Mouse (Mus musculus): Measurements from ENCODE around the gene Tubb2a. TPM values are rescaled to one million over a fixed set of nuclear protein-coding genes. Genes with fewer than 3 reads are reported as not detected.

The Tubb2a gene
- total RNA-seq, 2 experiments from 2014 or later: 1,056 to 1,125 TPM

GRCm38 (mm10) chr13:34057252-34057651 is 20.6 kb downstream of the Tubb2a start:
- intact Hi-C loops (cut with DNase I): no loop called here

GRCm38 (mm10) chr13:34054983-34055382 is 22.8 kb downstream of the Tubb2a start:
- intact Hi-C loops (cut with DNase I): no loop called here
- DNase-seq (ENCODE audit: low spot score in 2 of 2): no peak

More at GRCm38 (mm10) chr13:34057252-34057651, 20.6 kb downstream of the Tubb2a start:
- no peak for DNase-seq (ENCODE audit: low spot score in 2 of 2)

DNA sequence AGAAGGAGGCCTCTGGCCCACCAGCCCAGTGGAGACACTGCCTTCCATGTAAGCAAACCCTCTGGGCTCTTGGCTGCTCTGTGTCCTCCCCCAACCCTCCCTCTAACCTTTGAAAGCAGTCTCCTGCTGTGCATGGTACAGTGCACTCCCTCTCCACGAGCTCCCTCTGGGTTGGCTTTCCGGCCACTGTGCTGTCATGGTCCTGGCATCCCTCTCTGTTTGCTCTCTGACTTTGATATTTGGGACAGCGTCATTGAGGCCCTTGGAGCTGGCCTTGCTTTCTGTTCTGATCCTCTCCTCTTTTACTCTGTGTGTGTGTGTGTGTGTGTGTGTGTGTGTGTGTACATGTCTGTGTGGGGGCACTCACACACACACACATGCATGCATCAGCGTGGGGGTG is 23.4 kb downstream of the Tubb2a start:
- intact Hi-C loops (cut with DNase I): no loop called here
- no peak for DNase-seq (ENCODE audit: low spot score in 2 of 2)

GRCm38 (mm10) chr13:34053673-34054282 is 24.0 kb downstream of the Tubb2a start:
- no peak for DNase-seq (ENCODE audit: low spot score in 2 of 2)
- intact Hi-C loops (cut with DNase I): no loop called here

- intact Hi-C loops (cut with DNase I): no loop called here
- no peak for DNase-seq (ENCODE audit: low spot score in 2 of 2)
Observed at GRCm38 (mm10) chr13:34051692-34052091, 26.1 kb downstream of the Tubb2a start.

DNA sequence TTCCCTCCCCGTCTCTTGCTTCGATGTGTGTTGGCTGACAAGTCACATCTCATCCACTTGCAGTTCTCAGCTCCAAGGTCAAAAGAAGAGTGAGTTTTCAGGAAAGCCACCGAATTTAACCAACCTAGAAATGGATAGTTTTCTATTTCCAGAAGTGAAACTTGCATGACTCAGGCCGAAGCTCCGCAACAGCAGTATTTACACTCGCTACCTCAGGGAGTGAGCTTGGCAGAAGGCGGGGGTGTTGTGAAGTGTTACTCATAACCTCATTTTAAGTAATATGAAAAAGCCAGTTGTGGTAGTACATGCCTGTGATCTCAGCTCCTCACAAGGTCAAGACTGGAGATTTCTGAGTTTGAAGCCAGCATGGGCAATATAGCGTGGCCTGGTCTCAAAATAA is 27.3 kb downstream of the Tubb2a start:
- DNase-seq (ENCODE audit: low spot score in 2 of 2): peak; percentile 54 to 89
- intact Hi-C loops (cut with DNase I): no loop called here

DNA sequence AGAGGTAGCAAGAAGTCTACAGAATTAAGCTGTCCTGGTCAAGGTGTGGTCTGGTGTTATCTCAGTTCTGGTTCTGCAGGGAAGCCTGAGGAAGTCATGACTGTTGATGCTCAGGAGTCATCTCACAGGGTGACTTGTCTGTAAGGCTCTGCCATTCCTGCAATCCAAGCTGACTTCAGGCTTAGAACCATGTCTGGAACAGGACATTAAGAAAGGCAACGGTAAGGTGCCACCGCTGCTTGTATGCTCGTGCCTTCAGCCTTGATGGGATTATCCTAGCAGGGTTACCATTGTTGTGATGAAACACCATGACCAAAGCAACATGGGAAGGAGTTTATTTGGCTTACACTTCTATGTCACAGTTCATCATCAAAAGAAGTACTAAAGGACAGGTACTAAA is 30.3 kb downstream of the Tubb2a start:
- no peak for DNase-seq (ENCODE audit: low spot score in 2 of 2)
- intact Hi-C loops (cut with DNase I): loop anchor here (5.0 to 10.0 kb wide), 3 partner anchors 297 to 817 kb away; partner anchors contain the start of gene Slc22a23

DNA sequence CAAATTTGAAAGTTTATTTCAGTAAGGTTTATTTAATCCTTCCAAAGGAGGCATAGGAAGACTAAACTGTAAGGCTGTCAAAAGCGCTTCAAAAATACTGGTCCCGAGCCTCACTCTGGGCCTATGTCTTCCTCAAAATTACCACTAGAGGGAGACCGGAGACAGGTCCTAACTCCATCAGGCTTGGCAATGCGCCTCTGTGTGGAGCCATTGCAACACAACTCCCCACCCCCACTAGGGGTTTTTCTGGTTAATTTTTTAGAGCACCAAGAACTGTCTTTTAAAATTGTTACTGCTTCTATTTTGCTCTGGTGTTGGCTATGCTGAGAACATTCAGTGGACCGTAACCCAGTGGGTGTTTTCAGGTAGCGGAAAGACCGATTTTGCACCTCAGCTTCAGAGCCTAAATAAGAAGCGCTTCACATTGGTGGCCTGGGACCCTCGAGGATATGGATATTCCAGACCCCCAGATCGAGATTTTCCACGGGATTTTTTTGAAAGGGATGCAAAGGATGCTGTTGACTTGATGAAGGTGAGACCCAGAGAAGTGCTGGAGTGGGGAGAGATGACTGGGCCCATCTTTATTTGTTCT is 31.3 kb downstream of the Tubb2a start:
- intact Hi-C loops (cut with DNase I): loop anchor here (1.0 to 10.0 kb wide), 4 partner anchors 109 to 818 kb away; partner anchors contain the start of gene Slc22a23
- peak; percentile 84 to 90 for DNase-seq (ENCODE audit: low spot score in 2 of 2)

DNA sequence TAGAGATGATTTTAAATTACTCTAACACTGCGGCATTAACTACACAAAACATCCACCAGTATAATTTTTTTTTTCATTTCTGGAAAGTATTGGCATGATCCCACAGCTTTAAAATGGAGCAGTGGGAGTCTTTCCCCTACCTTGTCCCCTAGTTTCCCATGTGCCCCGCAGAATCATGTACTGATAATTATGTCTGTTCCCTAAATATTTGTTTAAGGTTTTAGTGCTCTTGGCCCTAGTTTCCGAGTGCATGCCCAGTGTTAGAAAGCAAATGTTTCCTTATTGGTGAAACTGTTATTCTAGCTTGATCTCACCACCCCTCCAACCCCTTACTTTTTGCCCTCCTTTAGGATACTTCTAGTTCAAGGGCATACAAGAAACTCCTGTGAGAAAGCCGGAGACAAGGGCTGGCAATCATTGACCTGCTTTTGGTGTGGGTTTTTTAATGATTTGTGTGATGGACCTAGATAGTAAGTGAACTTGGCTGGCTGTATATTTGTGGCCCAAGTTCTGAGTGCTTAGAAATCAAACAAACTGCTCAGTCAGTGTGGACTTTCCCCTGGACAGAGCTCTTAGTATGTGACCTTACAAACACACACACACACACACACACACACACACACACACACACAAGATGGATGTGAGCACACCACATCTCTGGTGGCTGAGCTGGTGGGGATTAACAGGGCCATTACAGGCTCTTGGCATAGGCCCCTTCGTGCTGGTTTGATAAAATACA is 32.1 kb downstream of the Tubb2a start:
- intact Hi-C loops (cut with DNase I): loop anchor here (1.0 to 10.0 kb wide), 4 partner anchors 110 to 819 kb away; partner anchors contain the start of gene Slc22a23
- DNase-seq (ENCODE audit: low spot score in 2 of 2): no peak

DNA sequence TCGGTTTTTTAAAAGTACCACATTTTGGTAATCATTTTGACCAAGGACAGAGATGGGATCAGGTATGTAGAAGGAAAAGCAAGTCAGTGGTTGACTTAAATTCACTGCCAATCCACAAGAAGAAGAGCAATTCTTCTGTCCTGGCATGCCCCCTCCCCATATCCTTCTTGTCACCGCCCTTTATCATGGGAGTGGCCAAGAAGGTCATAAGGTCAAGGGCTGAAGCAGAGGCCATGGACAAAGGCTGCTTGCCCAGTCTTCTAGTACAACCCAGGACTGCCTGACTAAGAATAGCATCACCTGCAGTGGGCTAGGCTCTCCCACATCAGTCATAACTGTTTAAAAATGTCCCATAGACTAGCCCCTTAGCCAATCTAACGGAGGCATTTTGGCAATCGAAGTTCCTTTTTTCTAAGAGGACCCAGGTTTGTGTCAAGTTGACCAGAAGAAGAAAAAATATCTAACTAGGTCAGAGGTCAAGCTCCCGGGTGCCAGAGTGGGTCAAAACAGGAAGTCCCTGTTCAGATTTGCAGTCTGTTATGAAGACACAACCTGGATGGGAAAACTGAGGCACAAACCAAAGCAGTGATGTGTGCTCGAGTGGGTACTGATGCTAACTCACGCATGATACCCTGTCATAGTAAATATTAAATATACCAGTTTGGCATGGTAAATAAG is 34.0 kb downstream of the Tubb2a start:
- no peak for DNase-seq (ENCODE audit: low spot score in 2 of 2)
- intact Hi-C loops (cut with DNase I): loop anchor here (10.0 kb wide), 2 partner anchors 301 to 821 kb away; partner anchors contain the start of gene Slc22a23

DNA sequence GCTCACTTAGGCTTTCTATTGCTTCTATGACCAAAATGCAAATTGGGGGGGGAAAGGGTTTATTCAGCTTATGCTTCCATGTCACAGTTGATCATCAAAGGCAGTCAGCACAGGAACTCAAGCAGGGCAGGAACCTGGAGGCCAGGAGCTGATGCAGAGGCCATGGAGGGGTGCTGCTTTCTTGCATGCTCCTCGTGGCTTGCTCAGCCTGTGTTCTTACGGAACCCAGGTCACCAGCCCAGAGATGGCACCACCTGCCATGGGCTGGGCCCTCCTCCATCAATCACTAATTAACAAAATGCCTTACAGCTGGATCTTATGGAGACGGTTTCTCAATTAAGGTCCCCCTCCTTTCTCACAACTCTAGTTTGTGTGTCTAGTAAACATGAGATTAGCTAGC is 37.7 kb downstream of the Tubb2a start:
- DNase-seq (ENCODE audit: low spot score in 2 of 2): no peak
- intact Hi-C loops (cut with DNase I): loop anchor here (10.0 kb wide), 2 partner anchors 305 to 825 kb away; partner anchors contain the start of gene Slc22a23

DNA sequence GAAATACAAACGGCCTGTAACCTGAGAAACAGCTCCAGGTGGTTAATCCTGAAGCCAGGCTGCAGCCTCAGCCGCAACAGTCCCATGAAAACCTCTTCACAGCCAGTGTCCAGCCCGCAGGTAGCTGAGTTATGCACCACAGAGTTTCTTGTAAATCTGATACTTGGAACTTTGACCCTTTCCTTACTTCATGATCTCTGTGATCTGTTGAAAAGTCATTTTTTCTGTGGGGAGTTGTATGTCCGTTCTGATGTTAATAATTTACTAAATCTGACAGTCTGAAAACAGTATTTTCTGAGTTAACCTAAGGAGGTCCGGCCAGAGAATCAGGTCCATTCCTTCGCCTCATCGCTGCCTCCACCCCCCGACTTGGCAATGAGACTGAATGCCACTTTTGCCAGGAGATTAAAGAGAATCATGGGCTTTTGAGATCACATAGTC is 38.9 kb downstream of the Tubb2a start:
- DNase-seq (ENCODE audit: low spot score in 2 of 2): no peak
- intact Hi-C loops (cut with DNase I): no loop called here

- intact Hi-C loops (cut with DNase I): no loop called here
- DNase-seq (ENCODE audit: low spot score in 2 of 2): peak in 1 of 2 experiments; percentile 20
Observed at GRCm38 (mm10) chr13:34038056-34038432, 39.8 kb downstream of the Tubb2a start.

DNA sequence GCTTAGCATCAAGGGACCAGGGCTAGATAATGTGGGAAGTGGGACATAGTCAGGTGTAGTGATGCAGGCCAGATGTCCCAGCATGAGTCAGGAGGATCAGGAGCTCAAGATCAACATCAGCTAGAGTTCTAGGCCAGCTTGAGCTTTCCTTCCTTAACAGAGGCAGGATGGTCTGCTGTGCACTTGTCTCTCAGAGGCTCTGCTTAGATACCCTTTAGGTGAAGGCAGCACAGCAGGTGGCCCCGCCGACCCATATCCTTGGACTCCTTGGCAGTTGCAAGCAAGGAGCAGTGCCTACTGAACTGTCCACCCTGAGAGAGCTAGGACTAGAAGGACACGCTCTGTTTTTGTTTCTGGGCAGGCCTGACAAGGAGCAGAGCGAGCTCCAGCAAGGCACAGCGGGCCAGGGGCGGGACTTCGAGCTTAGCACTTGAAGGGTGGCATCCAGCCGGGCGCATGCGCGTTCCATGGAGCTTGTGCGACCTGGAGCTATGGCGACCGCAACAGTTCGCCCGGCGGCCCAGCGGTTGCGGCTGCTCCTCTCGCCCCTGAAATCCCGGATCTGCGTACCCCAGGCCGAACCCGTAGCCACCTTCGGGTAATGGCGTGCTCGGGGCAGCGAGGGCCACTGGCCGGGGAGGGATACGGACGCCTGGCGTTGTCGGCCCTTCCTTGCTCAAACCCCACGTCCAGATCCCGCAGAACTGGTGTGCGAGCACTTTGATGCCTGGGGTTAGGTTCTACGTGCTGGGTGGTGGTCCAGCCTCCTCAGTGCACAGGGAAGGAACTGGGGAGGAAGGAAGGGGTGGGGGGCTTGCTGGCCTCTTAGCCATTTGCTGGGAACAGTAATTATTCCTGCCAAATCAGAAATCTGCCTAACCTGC is 40.4 kb downstream of the Tubb2a start, which contains the start of gene Bphl:
Gene Bphl (plus strand): TSS at position 426 of the 884 bp plus-strand sequence.
- peak; percentile 90 to 95 for DNase-seq (ENCODE audit: low spot score in 2 of 2)
- intact Hi-C loops (cut with DNase I): no loop called here

DNA sequence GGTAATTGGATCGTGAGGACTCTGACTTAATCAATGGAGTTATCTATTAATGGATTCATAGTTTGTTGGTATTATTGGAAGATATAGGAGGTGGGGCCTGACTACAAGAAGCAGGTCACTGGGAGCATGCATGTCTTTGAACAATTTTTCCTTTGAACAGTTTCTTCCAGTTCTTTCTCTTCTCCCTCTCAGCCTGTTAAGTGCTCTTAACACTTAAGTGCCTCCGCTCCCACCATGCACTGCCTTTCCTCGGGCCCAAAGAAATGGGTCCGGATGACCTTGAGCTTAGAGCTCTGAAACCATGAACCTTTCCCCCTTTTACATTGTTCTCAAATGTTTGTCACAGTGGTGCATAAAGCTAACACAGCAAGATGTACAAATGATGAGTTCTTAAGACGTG is 41.1 kb downstream of the Tubb2a start:
- intact Hi-C loops (cut with DNase I): no loop called here
- no peak for DNase-seq (ENCODE audit: low spot score in 2 of 2)

DNA sequence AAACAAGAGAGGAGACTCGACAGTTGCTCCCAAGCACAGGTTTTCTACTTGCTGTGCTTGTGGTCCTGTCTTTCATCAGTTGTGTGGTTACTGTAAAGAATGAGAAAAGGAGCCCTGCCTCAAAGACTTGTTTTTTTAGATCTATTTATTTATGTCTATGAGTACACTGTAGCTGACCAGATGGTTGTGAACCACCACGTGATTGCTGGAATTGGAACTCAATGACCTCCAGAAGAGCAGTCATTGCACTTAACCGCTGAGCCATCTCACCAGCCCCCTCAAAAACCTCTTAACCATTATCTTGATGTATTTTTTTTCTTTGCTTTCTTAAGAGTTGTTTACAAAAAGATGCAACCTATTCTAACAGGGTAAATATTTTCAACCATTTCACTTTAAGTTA is 42.4 kb downstream of the Tubb2a start:
- intact Hi-C loops (cut with DNase I): no loop called here
- no peak for DNase-seq (ENCODE audit: low spot score in 2 of 2)

DNA sequence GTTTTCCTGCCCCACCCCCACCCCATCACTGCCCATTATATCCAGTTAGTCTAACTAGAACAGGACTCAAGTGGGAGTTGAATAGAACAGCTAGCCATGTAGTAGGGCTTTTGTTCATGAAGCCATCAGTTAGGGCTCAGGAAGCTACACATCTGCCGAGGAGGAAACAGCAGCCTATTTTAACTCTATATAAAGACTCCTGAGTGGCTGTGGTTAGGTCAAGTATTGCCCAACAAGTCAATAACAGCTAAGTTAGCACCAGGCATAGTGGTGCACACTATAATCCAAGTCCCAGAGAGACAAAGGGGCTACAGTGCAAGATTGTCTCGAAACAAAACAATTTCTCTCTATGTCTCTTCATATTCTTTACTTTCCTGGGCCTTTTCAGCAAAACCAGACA is 45.8 kb downstream of the Tubb2a start:
- DNase-seq (ENCODE audit: low spot score in 2 of 2): no peak
- intact Hi-C loops (cut with DNase I): no loop called here
